Mouse (Mus musculus): ENCODE data around the gene D1Ertd622e.

D1Ertd622e gene

GRCm38 (mm10) chr1:97583085-97583484 is 78.8 kb downstream of the D1Ertd622e start:
- in situ Hi-C loops (cut with MboI, MseI), result loop anchor here in 1 of 2 experiments (5.0 kb wide), 1 partner anchor 74 kb away; no protein-coding TSS in a partner anchor

- in situ Hi-C loops (cut with MboI, MseI), result loop anchor here in 1 of 2 experiments (5.0 kb wide), 1 partner anchor 77 kb away; no protein-coding TSS in a partner anchor
These were observed 81.2 kb downstream of the D1Ertd622e start for GRCm38 (mm10) chr1:97580680-97581079.

DNA sequence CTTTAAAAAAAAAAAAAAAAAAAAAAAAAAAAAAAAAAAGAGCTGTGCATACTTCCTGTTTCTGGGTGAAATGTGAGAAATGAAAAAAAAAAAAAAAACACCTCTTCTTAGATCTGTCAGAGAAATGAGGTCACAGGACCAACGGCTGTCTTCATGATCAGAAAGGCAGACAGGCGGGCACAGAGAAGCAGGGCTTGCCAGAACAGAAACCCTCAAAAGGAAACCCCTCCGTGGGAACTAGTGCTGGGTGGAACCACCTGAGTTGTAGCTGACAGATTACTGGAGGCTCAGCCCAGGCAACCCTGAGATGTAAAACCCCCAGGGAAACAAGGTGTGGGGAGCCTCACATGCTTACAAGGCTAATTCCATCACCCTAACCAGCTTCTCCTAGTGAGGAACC is 81.6 kb downstream of the D1Ertd622e start:
- in situ Hi-C loops (cut with MboI, MseI), result loop anchor here in 1 of 2 experiments (5.0 kb wide), 1 partner anchor 77 kb away; no protein-coding TSS in a partner anchor

GRCm38 (mm10) chr1:97578025-97578417 is 83.9 kb downstream of the D1Ertd622e start:
- in situ Hi-C loops (cut with MboI, MseI), result no loop called here

DNA sequence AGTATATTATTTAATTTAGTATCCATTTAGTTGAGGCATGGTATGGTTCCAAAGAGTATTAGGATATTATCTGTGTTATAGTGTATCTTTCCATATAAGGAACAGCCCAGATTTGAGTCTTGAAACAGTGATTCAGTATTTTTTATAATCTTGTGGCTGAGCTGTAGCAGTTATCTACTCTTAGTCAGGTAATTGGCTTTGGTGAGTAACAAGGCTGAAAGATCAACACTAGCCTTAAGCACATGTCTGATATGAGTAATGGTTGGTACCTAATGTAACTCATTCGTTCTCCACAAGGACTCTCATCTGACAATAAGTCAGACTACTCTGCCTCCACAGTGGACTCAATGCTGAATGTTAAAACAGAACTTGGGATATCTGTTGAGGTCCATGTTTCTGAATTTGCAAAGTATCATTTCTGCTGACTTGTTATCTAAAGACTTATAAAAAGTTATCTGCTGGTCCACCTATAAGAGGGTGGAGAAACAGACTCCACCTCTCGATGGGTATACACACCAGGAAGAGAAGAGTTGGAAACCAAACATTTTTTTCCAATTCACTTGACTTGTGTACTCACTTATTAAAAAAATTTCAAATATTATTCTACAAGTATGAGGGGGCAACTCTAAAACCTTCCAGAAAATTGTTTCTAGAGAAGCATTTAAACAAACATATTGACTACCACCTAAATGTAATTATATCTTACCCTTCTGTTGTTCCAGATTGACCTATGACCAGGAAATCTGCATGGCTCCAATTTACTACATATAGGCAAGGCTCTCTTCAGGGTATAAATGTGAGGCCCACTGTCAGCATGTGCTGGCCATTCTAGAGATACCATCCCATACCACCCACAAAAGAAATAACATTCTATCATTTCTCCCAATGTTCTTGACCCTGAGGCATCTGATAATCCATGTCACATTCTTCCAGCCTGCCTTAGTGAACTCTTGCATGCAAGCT is 84.5 kb downstream of the D1Ertd622e start:
- in situ Hi-C loops (cut with MboI, MseI), result no loop called here

DNA sequence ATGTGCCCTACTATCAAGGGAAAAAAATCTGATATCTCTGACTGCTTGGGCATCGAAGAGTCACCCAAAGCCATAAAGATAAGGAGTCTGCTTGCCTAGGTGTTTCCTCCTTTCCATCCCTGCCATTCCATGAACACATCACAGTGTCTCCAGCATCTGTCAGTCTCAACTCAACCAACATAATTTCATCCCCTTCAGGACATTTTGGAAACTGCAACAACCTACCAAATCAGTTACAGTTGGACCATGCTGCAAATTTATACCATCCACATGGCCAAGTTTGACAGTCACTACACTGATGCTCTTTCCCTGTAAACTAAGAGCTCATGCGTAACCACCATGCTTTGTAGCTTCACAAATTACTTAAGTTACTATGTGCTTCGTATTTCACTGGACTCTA is 85.3 kb downstream of the D1Ertd622e start:
- in situ Hi-C loops (cut with MboI, MseI), result no loop called here

- in situ Hi-C loops (cut with MboI, MseI), result no loop called here
These were observed 91.1 kb downstream of the D1Ertd622e start for GRCm38 (mm10) chr1:97570814-97571213.

DNA sequence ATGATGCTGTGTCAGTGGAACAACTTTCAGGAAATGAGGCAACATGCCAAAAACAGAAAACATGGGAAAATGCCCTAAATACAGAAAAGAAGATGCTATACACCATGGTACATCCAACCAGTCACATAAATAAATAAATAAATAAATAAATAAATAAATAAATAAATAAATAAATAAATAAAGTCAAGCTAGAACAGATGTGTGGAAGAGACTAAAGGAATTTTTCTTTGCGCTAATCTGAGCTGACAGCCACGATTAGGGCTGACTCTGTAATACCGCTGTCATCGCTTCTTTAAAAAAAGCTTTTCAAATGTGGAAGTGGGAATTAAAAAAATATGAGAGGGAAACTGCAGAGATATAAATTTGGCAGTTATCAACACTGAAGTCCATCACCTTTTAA is 93.9 kb downstream of the D1Ertd622e start:
- in situ Hi-C loops (cut with MboI, MseI), result no loop called here

GRCm38 (mm10) chr1:97564641-97565040 is 97.2 kb downstream of the D1Ertd622e start:
- in situ Hi-C loops (cut with MboI, MseI), result no loop called here

DNA sequence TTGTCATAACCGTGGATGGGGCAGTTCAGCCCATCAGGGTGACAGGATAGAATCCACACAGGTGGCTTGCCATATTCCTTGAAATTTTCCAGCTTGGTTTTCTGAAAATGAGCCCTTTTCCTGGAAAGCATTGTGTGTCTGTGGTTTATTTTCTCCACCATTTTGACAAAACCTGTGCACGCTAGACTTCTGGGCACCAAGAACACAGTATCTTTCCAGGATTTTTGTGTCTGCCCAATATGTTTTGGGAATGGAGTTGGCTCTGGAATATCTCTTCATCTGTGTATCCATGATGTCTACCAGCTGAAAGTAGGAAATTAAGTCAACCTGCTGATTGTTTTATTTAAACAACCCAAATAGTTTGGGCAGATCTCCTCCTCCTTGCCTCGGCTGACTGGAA is 99.0 kb downstream of the D1Ertd622e start:
- in situ Hi-C loops (cut with MboI, MseI), result no loop called here
